Mouse (Mus musculus): ENCODE data around the gene Tsga10. TPM values are rescaled to one million over a fixed set of nuclear protein-coding genes. Genes with fewer than 3 reads are reported as not detected.

Tsga10 gene
- total RNA-seq, 1 experiment = 2.6 TPM

DNA sequence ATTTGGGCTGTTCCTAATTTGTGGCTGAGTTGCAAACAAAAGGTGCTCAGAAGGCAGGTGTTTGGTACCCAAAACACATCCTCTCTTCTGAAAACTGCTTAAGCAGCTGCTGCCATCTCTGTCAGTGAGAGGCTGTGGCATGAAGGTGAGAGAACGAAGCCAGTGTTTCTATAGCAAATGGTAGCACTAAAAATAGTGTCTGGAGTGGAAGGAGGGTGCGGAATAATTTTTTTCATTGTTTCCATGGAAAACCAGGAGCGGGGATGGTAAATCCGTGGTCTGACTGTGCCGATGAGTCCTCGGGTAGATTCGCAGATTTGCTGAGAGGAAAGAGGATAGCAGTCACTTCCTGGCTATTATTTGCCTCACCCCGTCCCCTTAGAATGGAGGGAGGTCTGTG lies 139.8 kb downstream of the Tsga10 start:
- TF ChIP-seq ZC3H11A (IDR thresholded peaks at IDR 0.05; ENCODE audit: borderline replicate concordance, low read depth, low read length) (no peak), MAFK (IDR thresholded peaks at IDR 0.05; ENCODE audit: insufficient read depth, low read depth, low read length) (no peak), HCFC1 (IDR thresholded peaks at IDR 0.05; ENCODE audit: borderline replicate concordance, insufficient read depth, low read length) (no peak), CHD2 (IDR thresholded peaks at IDR 0.05; ENCODE audit: low read depth, low read length) (no peak), ZNF384 (IDR thresholded peaks at IDR 0.05; ENCODE audit: low read depth, low read length) (no peak)
- H3K36me3 ChIP-seq (ENCODE audit: control insufficient read depth, insufficient read depth, low read length, poor library complexity, severe bottlenecking) = no peaks in the 10 kb centered on the region
- H3K4me1 ChIP-seq (ENCODE audit: control insufficient read depth in 2 of 2, insufficient read depth in 2 of 2, low read length in 2 of 2, poor library complexity in 1 of 2) = peaks cover 0 to 2% of the 10 kb centered on the region in 2 experiments; a peak in 1 of 4 replicates
- H3K9me3 ChIP-seq (ENCODE audit: control insufficient read depth, insufficient read depth, low read depth, low read length) = no peaks in the 10 kb centered on the region
- no peak overlapping the region for H3K27ac ChIP-seq (ENCODE audit: insufficient read depth, low read depth, low read length, poor library complexity, severe bottlenecking)
- DNase-seq (ENCODE audit: low read depth, low spot score) = no peak
- H3K9ac ChIP-seq (ENCODE audit: insufficient read depth, low read depth, low read length, poor library complexity, severe bottlenecking) = no peak overlapping the region
- in situ Hi-C loops (cut with MboI; ENCODE audit: low sequenced_read_pairs in 2 of 2, unreplicated experiment in 2 of 2) = no loop called here
- H3K4me3 ChIP-seq (ENCODE audit: insufficient read depth in 1 of 2, low read depth in 1 of 2, low read length in 2 of 2, poor library complexity in 1 of 2, severe bottlenecking in 1 of 2) = no peak overlapping the region

GRCm38 (mm10) chr1:37725880-37726279 lies 140.3 kb downstream of the Tsga10 start:
- Histone ChIP-seq H3K36me3 (ENCODE audit: control insufficient read depth, insufficient read depth, low read length, poor library complexity, severe bottlenecking) (no peaks in the 10 kb centered on the region), H3K9me3 (ENCODE audit: control insufficient read depth, insufficient read depth, low read depth, low read length) (no peaks in the 10 kb centered on the region), H3K9ac (ENCODE audit: insufficient read depth, low read depth, low read length, poor library complexity, severe bottlenecking) (no peak overlapping the region), H3K4me1 (ENCODE audit: control insufficient read depth in 2 of 2, insufficient read depth in 2 of 2, low read length in 2 of 2, poor library complexity in 1 of 2) (peaks cover 0 to 2% of the 10 kb centered on the region in 2 experiments; a peak in 1 of 4 replicates), H3K4me3 (ENCODE audit: insufficient read depth in 1 of 2, low read depth in 1 of 2, low read length in 2 of 2, poor library complexity in 1 of 2, severe bottlenecking in 1 of 2) (no peak overlapping the region), H3K27ac (ENCODE audit: insufficient read depth, low read depth, low read length, poor library complexity, severe bottlenecking) (no peak overlapping the region)
- TF ChIP-seq ZC3H11A (IDR thresholded peaks at IDR 0.05; ENCODE audit: borderline replicate concordance, low read depth, low read length) = no peak
- no peak for TF ChIP-seq CHD2 (IDR thresholded peaks at IDR 0.05; ENCODE audit: low read depth, low read length)
- no peak for DNase-seq (ENCODE audit: low read depth, low spot score)
- in situ Hi-C loops (cut with MboI; ENCODE audit: low sequenced_read_pairs in 2 of 2, unreplicated experiment in 2 of 2) = no loop called here

DNA sequence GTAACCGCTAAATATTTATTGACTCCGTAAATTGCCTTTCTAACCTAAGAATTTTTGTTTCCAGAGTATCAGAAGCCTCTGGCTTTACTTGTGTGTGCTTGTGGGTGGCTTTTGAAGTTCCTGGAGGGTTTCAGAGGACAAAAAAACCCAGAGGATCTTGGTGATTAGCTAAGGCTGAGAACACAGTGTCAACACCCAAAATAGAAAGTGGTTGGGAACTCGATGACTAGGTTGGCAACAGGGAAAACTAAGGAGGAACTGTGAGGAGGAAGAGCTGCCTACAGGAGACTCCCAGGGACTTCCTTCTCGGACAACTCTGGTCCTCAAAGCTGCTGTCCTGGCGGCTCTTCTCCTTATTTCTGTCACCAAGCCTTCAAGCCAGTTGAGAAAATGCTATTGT lies 145.1 kb downstream of the Tsga10 start:
- TF ChIP-seq ZC3H11A (IDR thresholded peaks at IDR 0.05; ENCODE audit: borderline replicate concordance, low read depth, low read length) = no peak
- no peak for TF ChIP-seq MAFK (IDR thresholded peaks at IDR 0.05; ENCODE audit: insufficient read depth, low read depth, low read length)
- no peak for TF ChIP-seq CHD2 (IDR thresholded peaks at IDR 0.05; ENCODE audit: low read depth, low read length)
- no peak for TF ChIP-seq ZNF384 (IDR thresholded peaks at IDR 0.05; ENCODE audit: low read depth, low read length)
- TF ChIP-seq HCFC1 (IDR thresholded peaks at IDR 0.05; ENCODE audit: borderline replicate concordance, insufficient read depth, low read length) = no peak
- H3K27ac ChIP-seq (ENCODE audit: insufficient read depth, low read depth, low read length, poor library complexity, severe bottlenecking) = no peak overlapping the region
- in situ Hi-C loops (cut with MboI; ENCODE audit: low sequenced_read_pairs in 2 of 2, unreplicated experiment in 2 of 2) = no loop called here
- H3K4me3 ChIP-seq (ENCODE audit: insufficient read depth in 1 of 2, low read depth in 1 of 2, low read length in 2 of 2, poor library complexity in 1 of 2, severe bottlenecking in 1 of 2) = no peak overlapping the region
- no peak for DNase-seq (ENCODE audit: low read depth, low spot score)
- H3K9me3 ChIP-seq (ENCODE audit: control insufficient read depth, insufficient read depth, low read depth, low read length) = no peaks in the 10 kb centered on the region
- peaks cover 0 to 2% of the 10 kb centered on the region in 2 experiments; a peak in 1 of 4 replicates for H3K4me1 ChIP-seq (ENCODE audit: control insufficient read depth in 2 of 2, insufficient read depth in 2 of 2, low read length in 2 of 2, poor library complexity in 1 of 2)
- H3K9ac ChIP-seq (ENCODE audit: insufficient read depth, low read depth, low read length, poor library complexity, severe bottlenecking) = no peak overlapping the region
- H3K36me3 ChIP-seq (ENCODE audit: control insufficient read depth, insufficient read depth, low read length, poor library complexity, severe bottlenecking) = no peaks in the 10 kb centered on the region

DNA sequence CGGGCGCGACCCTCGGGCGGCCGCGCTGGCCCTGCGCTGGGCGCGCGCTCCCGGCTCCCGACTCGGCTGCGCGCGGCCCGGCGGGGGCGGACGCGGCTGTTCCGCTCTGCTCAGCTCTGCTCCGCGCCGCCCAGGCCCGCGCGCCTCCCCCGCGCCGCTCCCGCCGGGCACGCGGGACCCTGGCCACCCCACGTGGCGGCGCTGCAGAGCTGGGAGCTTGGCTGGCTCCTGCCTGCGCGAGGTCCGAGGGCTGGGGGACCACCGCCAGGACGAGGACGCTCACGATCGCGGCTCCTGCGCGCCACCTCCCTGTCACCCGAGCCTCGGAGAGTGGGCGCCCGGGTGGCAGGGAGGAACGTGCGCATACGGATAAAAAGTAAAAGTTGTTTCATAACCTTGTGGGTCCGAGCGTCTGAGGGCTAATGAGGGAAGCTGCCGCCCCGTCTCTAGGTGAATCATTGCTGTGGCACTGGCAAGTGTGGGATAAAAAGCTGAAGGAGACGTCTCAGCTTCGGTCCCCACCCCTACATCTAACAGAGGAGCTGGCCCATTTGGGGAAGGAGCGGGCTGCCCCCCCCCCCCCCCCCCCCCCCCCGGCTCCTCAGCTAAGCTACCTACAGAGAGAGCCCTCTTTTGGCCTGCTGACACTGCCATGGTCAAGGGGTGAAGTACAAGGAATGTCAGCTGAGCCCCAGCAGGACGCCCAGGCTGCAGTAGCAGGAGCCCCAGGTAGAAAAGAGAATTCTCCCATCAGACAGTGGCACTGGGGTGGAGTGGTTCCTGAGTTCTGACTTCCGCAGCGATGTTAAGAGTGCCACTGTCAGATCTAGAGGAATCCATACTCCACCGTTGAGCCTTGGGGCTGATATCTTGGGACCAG lies 146.2 kb downstream of the Tsga10 start, which contains the start of gene 2010300C02Rik:
2010300C02Rik (minus strand) TSS at position 325 of the 880 bp plus-strand sequence.
- Histone ChIP-seq H3K4me1 (ENCODE audit: control insufficient read depth in 2 of 2, insufficient read depth in 2 of 2, low read length in 2 of 2, poor library complexity in 1 of 2) (no peaks in the 10 kb centered on the region; a peak in 1 of 4 replicates), H3K9me3 (ENCODE audit: control insufficient read depth, insufficient read depth, low read depth, low read length) (no peaks in the 10 kb centered on the region), H3K36me3 (ENCODE audit: control insufficient read depth, insufficient read depth, low read length, poor library complexity, severe bottlenecking) (no peaks in the 10 kb centered on the region), H3K9ac (ENCODE audit: insufficient read depth, low read depth, low read length, poor library complexity, severe bottlenecking) (peak within 1 kb of the TSS; percentile 76), H3K4me3 (ENCODE audit: insufficient read depth in 1 of 2, low read depth in 1 of 2, low read length in 2 of 2, poor library complexity in 1 of 2, severe bottlenecking in 1 of 2) (peak within 1 kb of the TSS; percentile 70 to 92), H3K27ac (ENCODE audit: insufficient read depth, low read depth, low read length, poor library complexity, severe bottlenecking) (no peak within 1 kb of the TSS)
- TF ChIP-seq HCFC1 (IDR thresholded peaks at IDR 0.05; ENCODE audit: borderline replicate concordance, insufficient read depth, low read length) (no peak), CHD2 (IDR thresholded peaks at IDR 0.05; ENCODE audit: low read depth, low read length) (no peak), ZC3H11A (IDR thresholded peaks at IDR 0.05; ENCODE audit: borderline replicate concordance, low read depth, low read length) (no peak), MAFK (IDR thresholded peaks at IDR 0.05; ENCODE audit: insufficient read depth, low read depth, low read length) (no peak), ZNF384 (IDR thresholded peaks at IDR 0.05; ENCODE audit: low read depth, low read length) (no peak)
- no peak for DNase-seq (ENCODE audit: low read depth, low spot score)
- in situ Hi-C loops (cut with MboI; ENCODE audit: low sequenced_read_pairs in 2 of 2, unreplicated experiment in 2 of 2) = no loop called here
